Mouse (Mus musculus): Measurements from ENCODE around the gene Dlst.
A peak's percentile ranks its signal among the peaks of the same experiment; 100 is the strongest.

Gene Dlst

GRCm38 (mm10) chr12:85110698-85111592, at the start of gene Dlst, which contains the start of gene Prox2:
TSS of gene Dlst (plus strand) at chr12:85110833.
TSS of gene Prox2 (minus strand) at chr12:85110759.
- peak; percentile 91 for DNase-seq (ENCODE audit: low spot score)

GRCm38 (mm10) chr12:85071043-85071442, 39.6 kb upstream of the Dlst start:
- DNase-seq (ENCODE audit: low spot score) = no peak

GRCm38 (mm10) chr12:85077100-85077499, 33.5 kb upstream of the Dlst start:
- no peak for DNase-seq (ENCODE audit: low spot score)

GRCm38 (mm10) chr12:85084257-85084656, 26.4 kb upstream of the Dlst start:
- DNase-seq (ENCODE audit: low spot score) = no peak

GRCm38 (mm10) chr12:85084941-85085340, 25.7 kb upstream of the Dlst start:
- no peak for DNase-seq (ENCODE audit: low spot score)

- no peak for DNase-seq (ENCODE audit: low spot score)
Measured at GRCm38 (mm10) chr12:85087845-85088244, 22.8 kb upstream of the Dlst start.

GRCm38 (mm10) chr12:85091190-85091589, 19.4 kb upstream of the Dlst start:
- no peak for DNase-seq (ENCODE audit: low spot score)

GRCm38 (mm10) chr12:85092214-85092613, 18.4 kb upstream of the Dlst start:
- DNase-seq (ENCODE audit: low spot score) = peak; percentile 83

- DNase-seq (ENCODE audit: low spot score) = peak; percentile 80
Measured at GRCm38 (mm10) chr12:85094010-85094409, 16.6 kb upstream of the Dlst start.

- DNase-seq (ENCODE audit: low spot score) = peak; percentile 66
Measured at GRCm38 (mm10) chr12:85094706-85095105, 15.9 kb upstream of the Dlst start.

GRCm38 (mm10) chr12:85095146-85095545, 15.5 kb upstream of the Dlst start:
- DNase-seq (ENCODE audit: low spot score) = no peak

GRCm38 (mm10) chr12:85095859-85096258, 14.8 kb upstream of the Dlst start:
- no peak for DNase-seq (ENCODE audit: low spot score)

- DNase-seq (ENCODE audit: low spot score) = no peak
Measured at GRCm38 (mm10) chr12:85101001-85101400, 9.6 kb upstream of the Dlst start.

- DNase-seq (ENCODE audit: low spot score) = no peak
Measured at GRCm38 (mm10) chr12:85101521-85102106, 9.0 kb upstream of the Dlst start.

- no peak for DNase-seq (ENCODE audit: low spot score)
Measured at GRCm38 (mm10) chr12:85103096-85103495, 7.5 kb upstream of the Dlst start.

- no peak for DNase-seq (ENCODE audit: low spot score)
Measured at GRCm38 (mm10) chr12:85104789-85105188, 5.8 kb upstream of the Dlst start.

GRCm38 (mm10) chr12:85106292-85106691, 4.3 kb upstream of the Dlst start:
- DNase-seq (ENCODE audit: low spot score) = no peak

- no peak for DNase-seq (ENCODE audit: low spot score)
Measured at GRCm38 (mm10) chr12:85108643-85109042, 2.0 kb upstream of the Dlst start.

GRCm38 (mm10) chr12:85109426-85109825, 1.2 kb upstream of the Dlst start:
- DNase-seq (ENCODE audit: low spot score) = no peak

GRCm38 (mm10) chr12:85110011-85110697, 479 bp upstream of the Dlst start:
- no peak for DNase-seq (ENCODE audit: low spot score)

- DNase-seq (ENCODE audit: low spot score) = no peak
Measured at GRCm38 (mm10) chr12:85112550-85113251, 2.1 kb downstream of the Dlst start.

GRCm38 (mm10) chr12:85113337-85113736, 2.7 kb downstream of the Dlst start:
- DNase-seq (ENCODE audit: low spot score) = no peak
